Mouse (Mus musculus): ENCODE measurements around the gene Tgm2.

GRCm38 (mm10) chr2:158090096-158090495, 56.1 kb downstream of the Tgm2 start:
- TF ChIP-seq CTCF (IDR thresholded peaks at IDR 0.05; ENCODE audit: extremely low read depth, insufficient read length, insufficient replicate concordance, low read depth, low read length) (no peak), POLR2A (IDR thresholded peaks at IDR 0.05; ENCODE audit: low read depth, low read length) (no peak)

All from small intestine, adult 2 months (tissue).